Mouse (Mus musculus) splenic B cell, adult 2 months (primary cell): ENCODE measurements at regions not wholly inside any gene's neighbourhood (a gene's known extent, or its start where the extent isn't known, plus 50 kb on each side); places are given as distances from the start of the nearest gene placed in this dataset.

Experiments
- DNase-seq: peaks from one replicate; pipeline ENCODE4 v3.0.0-alpha.2; 2011; ENCODE audit warnings: low read depth, low spot score
- H3K27me3 ChIP-seq: 2 replicates; pipeline ENCODE4 v1.6.1; 2012; ENCODE audit warnings: mild to moderate bottlenecking, low read length, moderate library complexity, mixed read lengths; ENCODE audit not compliant: control insufficient read depth, poor library complexity, insufficient read depth, severe bottlenecking
- H3K36me3 ChIP-seq: 2 replicates; pipeline ENCODE4 v1.6.1; 2012; ENCODE audit warnings: mild to moderate bottlenecking, low read length, moderate library complexity, mixed read lengths; ENCODE audit not compliant: control insufficient read depth, poor library complexity, insufficient read depth, severe bottlenecking

DNA sequence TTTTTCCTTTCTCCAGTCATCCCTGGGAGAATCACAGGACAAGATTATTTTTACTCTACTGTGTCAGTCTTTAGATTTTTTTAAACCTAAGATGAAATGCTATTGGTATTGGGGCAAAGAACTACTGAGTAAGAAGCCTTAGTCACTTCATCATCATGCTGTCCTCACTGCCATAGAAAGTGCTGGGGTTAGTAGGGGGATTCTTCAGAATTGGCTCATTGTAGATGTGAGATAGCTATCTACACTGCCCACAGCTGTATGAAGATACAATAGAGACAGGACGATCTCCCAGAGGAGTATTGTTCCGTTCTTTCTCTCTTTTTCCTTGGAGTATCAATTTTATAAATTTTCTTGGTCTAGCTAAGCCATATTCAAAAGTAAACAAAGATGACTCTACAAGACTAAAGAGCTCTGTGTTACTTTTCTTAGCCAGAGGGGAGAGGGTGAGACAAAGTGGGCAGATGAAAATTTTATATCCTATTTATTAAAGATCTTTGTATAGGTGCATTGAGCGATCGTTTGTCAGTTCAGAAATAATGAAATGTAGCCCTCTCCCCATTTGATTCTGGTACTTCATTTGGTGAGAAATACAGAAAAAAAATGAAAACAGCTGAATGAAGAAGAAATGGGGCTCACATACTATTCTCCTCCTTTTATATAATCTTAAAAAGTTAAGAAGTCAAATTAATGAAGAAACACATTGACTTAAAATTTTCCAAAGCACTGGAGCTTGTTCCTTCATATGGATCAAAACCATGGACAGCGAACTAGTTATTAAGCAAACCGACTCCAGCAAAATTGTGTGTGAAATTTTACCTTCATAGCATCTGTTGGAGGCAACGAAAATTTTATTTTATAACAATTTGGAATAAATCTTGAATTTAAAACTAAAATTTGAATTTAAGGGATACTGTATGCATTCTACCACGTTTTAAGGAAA, 156.6 kb upstream of the Cypt12 start:
- no peak for DNase-seq
- Histone ChIP-seq H3K36me3 (no peaks in the 10 kb centered on the region), H3K27me3 (peaks cover 2% of the 10 kb centered on the region; the same call in 1 of the 2 replicates)

- no peak for DNase-seq
- H3K27me3 ChIP-seq = no peaks in the 10 kb centered on the region; the same call in 1 of the 2 replicates
Measured at GRCm38 (mm10) chr3:17792537-17793039, 155.6 kb upstream of the Cypt12 start.

DNA sequence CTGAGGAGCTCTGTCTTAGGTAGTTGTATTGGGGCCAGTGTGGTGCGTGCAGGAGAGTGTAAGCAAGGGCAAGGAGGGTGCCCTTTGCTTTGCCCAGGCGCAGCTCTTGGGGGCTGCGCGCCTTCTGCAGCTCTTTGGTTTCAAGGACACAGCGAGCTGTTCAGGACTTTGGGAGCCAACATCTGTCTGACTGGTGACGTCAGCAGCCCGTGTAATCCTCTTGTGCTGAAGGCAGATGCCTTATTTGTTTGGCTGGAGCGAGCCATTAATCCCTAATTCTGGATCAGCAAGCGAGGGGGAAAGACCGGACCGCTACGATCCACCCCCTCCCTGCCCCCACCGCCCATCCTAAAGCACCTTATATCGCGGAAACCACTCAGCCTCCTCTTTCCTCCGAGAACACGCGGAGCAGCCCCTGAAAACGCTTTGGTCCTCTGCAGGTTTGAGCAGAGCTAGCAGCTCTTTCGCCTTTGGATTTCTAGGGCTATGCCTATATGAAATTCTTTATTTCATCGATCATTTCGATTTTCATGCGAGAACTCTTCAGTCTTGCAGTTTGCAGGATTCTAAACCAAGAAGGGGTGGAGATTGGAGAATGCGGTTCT, 154.5 kb upstream of the Cypt12 start:
- Histone ChIP-seq H3K27me3 (no peaks in the 10 kb centered on the region; the same call in 1 of the 2 replicates), H3K36me3 (no peaks in the 10 kb centered on the region)
- DNase-seq = no peak

More at GRCm38 (mm10) chr3:17792537-17793039, 155.6 kb upstream of the Cypt12 start:
- H3K36me3 ChIP-seq = no peaks in the 10 kb centered on the region

DNA sequence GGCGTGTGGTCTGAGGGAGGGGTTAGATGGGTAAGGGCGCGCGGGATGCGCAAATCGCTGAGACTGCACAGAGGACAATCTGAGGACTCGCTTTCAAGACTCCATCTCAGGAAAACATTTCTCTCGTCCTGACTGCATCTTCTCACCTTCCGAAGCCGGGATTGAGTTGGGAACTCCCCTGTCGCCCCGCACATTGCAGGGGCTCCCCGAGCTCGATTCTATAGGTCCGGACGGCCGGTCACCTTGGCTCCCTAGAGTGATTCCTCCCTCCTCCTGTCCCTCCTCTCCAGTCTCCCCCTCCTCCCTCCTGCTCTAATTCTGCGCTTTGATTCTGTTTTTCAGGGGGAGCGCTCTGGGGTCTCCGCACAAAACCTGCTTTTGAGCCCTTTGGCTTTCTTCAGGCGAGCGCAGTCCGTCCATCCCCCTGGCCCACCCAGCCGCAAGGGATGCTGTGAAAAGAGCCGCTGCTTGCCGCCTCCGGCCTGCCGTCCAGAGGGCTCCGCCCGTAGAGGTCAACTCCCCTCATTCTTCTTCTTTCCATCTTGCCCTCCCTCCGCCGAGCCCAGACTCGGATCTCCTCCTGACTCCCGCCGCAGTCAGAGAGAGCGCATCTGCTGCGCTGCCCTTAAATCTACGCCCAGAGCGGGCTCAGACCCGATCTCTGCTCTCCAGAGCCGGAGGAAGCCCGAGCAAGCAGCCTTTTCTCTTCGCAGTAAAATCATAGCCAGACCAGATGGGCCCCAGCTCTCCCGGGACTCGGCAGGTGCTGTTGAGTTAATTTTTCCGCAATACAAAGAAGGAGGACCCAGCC, 153.8 kb upstream of the Cypt12 start:
- no peak for DNase-seq
- no peaks in the 10 kb centered on the region for H3K36me3 ChIP-seq
- no peaks in the 10 kb centered on the region; the same call in 1 of the 2 replicates for H3K27me3 ChIP-seq

GRCm38 (mm10) chr3:17795271-17796260, 152.6 kb upstream of the Cypt12 start:
- H3K27me3 ChIP-seq = no peaks in the 10 kb centered on the region; the same call in 1 of the 2 replicates
- DNase-seq = no peak
- no peaks in the 10 kb centered on the region for H3K36me3 ChIP-seq

DNA sequence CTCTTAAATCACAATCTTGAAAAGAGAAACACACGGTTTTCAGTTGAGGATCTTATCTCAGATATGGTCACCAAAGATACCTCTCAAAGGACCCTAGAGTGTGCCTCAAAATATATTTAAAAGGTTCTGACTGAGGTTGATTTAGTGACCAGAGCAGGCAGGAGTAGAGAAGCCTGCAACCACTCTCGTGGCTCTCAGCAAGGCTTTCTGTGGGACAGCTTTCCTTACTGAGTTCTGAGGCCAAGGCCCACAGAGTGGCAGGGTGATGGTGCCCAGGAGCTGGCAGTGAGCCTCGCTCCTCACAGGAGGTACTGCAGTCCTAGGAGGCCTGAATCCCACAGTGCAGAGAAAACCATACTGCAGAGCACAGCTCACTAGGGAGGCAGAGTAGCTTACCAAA, 151.4 kb upstream of the Cypt12 start:
- Histone ChIP-seq H3K36me3 (no peaks in the 10 kb centered on the region), H3K27me3 (no peaks in the 10 kb centered on the region; the same call in 1 of the 2 replicates)
- DNase-seq = no peak

GRCm38 (mm10) chr3:17798399-17798798, 149.8 kb upstream of the Cypt12 start:
- DNase-seq = no peak
- Histone ChIP-seq H3K27me3 (no peaks in the 10 kb centered on the region; the same call in 1 of the 2 replicates), H3K36me3 (no peaks in the 10 kb centered on the region)

GRCm38 (mm10) chr3:17799120-17799519, 149.1 kb upstream of the Cypt12 start:
- H3K27me3 ChIP-seq = no peaks in the 10 kb centered on the region; the same call in 1 of the 2 replicates
- no peaks in the 10 kb centered on the region for H3K36me3 ChIP-seq
- no peak for DNase-seq

DNA sequence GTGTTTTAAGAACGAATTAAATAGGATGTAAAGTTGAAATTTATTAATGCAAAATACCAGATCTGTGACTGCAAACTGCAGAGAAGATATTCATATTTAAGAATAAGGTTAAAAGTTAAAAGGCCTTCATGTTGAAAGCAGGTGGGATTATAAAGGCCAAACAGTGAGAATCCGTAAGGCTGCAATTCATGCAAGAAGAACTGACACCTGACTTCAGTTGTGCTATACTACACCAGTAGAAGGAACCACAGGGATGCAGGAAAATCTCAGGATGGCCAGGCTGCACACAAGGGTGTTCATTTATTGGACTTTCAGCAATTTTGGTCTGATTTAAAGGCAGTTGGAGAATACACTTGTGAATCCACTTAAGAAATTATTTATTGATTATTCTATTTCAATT, 147.4 kb upstream of the Cypt12 start:
- H3K36me3 ChIP-seq = no peaks in the 10 kb centered on the region
- no peaks in the 10 kb centered on the region; the same call in 1 of the 2 replicates for H3K27me3 ChIP-seq
- DNase-seq = no peak

- DNase-seq = no peak
- Histone ChIP-seq H3K36me3 (no peaks in the 10 kb centered on the region), H3K27me3 (no peaks in the 10 kb centered on the region)
Measured at GRCm38 (mm10) chr3:17801479-17801878, 146.7 kb upstream of the Cypt12 start.

GRCm38 (mm10) chr3:17805185-17805584, 143.0 kb upstream of the Cypt12 start:
- no peak for DNase-seq
- Histone ChIP-seq H3K36me3 (no peaks in the 10 kb centered on the region), H3K27me3 (no peaks in the 10 kb centered on the region)

- H3K36me3 ChIP-seq = no peaks in the 10 kb centered on the region
Measured at GRCm38 (mm10) chr3:17811290-17811689, 136.9 kb upstream of the Cypt12 start.

DNA sequence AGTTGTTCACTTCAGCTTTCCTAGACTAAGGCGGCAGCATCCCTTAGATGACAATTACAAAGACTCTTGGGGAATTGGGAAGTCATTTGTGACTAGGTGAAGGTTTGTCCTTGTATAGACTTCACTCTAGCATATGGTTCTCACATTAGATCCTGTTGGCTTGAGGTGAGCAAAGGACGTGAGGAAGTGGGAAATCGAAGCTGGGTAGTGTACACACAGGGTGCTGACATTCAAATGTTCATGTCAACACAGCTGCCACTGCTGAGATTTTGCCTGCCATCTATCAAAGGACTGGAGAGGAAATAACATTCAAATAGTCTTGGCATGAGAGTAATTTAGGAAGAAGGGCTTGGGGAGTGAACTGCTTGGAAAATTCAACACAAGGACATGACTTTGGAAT, 124.0 kb upstream of the Cypt12 start:
- Histone ChIP-seq H3K27me3 (no peaks in the 10 kb centered on the region; the same call in 1 of the 2 replicates), H3K36me3 (no peaks in the 10 kb centered on the region)
- DNase-seq = no peak

More at GRCm38 (mm10) chr3:17811290-17811689, 136.9 kb upstream of the Cypt12 start:
- no peak for DNase-seq
- no peaks in the 10 kb centered on the region for H3K27me3 ChIP-seq
